ENCODE assay signal across 11 mouse cellular contexts in the genomic region with DNA sequence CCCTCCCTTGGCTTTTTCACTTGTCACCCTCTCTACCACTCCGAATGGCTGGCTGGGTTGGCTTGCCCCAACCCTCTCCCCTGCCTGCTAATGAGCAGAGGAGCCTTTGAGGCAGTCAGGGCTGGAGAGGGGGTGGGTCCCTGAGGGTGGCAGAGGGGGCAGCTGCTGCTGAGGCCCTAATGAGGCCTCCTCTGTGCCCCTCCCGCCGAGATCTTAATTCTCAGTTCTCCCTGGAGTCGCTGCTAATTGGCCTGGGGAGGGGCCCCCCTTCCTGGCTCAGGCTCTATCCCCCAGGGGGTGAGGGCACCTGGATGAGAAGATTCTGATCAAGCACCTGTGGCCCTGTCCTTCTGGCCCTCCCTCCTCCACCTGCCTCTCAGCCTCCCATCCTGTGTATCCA. TPM values are rescaled to one million over a fixed set of nuclear protein-coding genes. Genes with fewer than 3 reads are reported as not detected.
A peak's percentile ranks its signal among the peaks of the same experiment; 100 is the strongest.
DNase-seq lines count a peak whose midpoint lies in the region; ATAC-seq and TF ChIP-seq lines count a peak whose summit lies in the region.
"Had no signal": no experiment of that assay in that cellular context is flagged by ENCODE, and none has a peak within 500 bp of the region (broad histone marks: within the 10 kb centered on the region; RNA-seq: fewer than 3 reads in every experiment).

No protein-coding gene starts in this region.

- no peaks in the 10 kb centered on the region for H3K9me3 ChIP-seq in heart, embryonic 13.5 days
- no peaks in the 10 kb centered on the region for H3K9me3 ChIP-seq in ES-E14 (ENCODE audit: control insufficient read depth, insufficient read depth, low read depth, low read length)
- no peaks in the 10 kb centered on the region for H3K9me3 ChIP-seq in forebrain, embryonic 16.5 days (ENCODE audit: control insufficient read depth, low read length)
- H3K9me3 ChIP-seq in midbrain, embryonic 13.5 days = no peaks in the 10 kb centered on the region

- H3K27me3 ChIP-seq in heart, embryonic 13.5 days (replicated peaks) = peaks cover 48% of the 10 kb centered on the region
- no peaks in the 10 kb centered on the region; the same call in 1 of the 2 replicates for H3K27me3 ChIP-seq in forebrain, embryonic 16.5 days (replicated peaks; ENCODE audit: control insufficient read depth, insufficient read depth, low read length)
- H3K27me3 ChIP-seq in midbrain, embryonic 13.5 days = peaks cover 41% of the 10 kb centered on the region

- H3K9ac ChIP-seq in heart, embryonic 13.5 days = peak overlapping the region; percentile 71
- H3K9ac ChIP-seq in ES-E14 (ENCODE audit: insufficient read depth, low read depth, low read length, poor library complexity, severe bottlenecking) = no peak overlapping the region
- no peak overlapping the region for H3K9ac ChIP-seq in forebrain, embryonic 16.5 days (replicated peaks; ENCODE audit: low read depth, low read length)
- peak overlapping the region; percentile 12; the same call in 1 of the 2 replicates for H3K9ac ChIP-seq in midbrain, embryonic 13.5 days (replicated peaks)

- no peak for ATAC-seq in heart, embryonic 13.5 days (ENCODE audit: extremely low read depth, insufficient number of reproducible peaks, low FRiP score, low TSS enrichment)
- peak; percentile 36; the same call in 1 of the 2 replicates for ATAC-seq in forebrain, embryonic 16.5 days
- peak; percentile 78 for ATAC-seq in midbrain, embryonic 13.5 days

- 1% methylated on average over 4 of the region's 4 CpGs for WGBS in heart, embryonic 13.5 days
- 0% methylated on average over 4 of the region's 4 CpGs for WGBS in forebrain, embryonic 16.5 days
- WGBS in midbrain, embryonic 13.5 days = 2% methylated on average over 4 of the region's 4 CpGs

- in situ Hi-C loops in ES-E14 (cut with MboI; ENCODE audit: low sequenced_read_pairs in 2 of 2, unreplicated experiment in 2 of 2) = no loop called here

- peaks cover 55% of the 10 kb centered on the region for H3K4me1 ChIP-seq in heart, embryonic 13.5 days
- H3K4me1 ChIP-seq in ES-E14 (ENCODE audit: control insufficient read depth in 2 of 2, insufficient read depth in 2 of 2, low read length in 2 of 2, poor library complexity in 1 of 2) = peaks cover 1 to 22% of the 10 kb centered on the region in 2 experiments; a peak in 3 of 4 replicates
- peaks cover 26% of the 10 kb centered on the region for H3K4me1 ChIP-seq in forebrain, embryonic 16.5 days (replicated peaks; ENCODE audit: control insufficient read depth, insufficient read depth, low read length)
- peaks cover 47% of the 10 kb centered on the region for H3K4me1 ChIP-seq in midbrain, embryonic 13.5 days (replicated peaks)

- peak overlapping the region; percentile 72 for H3K4me2 ChIP-seq in heart, embryonic 13.5 days
- peak overlapping the region; percentile 51; the same call in 1 of the 2 replicates for H3K4me2 ChIP-seq in forebrain, embryonic 16.5 days (ENCODE audit: low read length)
- peak overlapping the region; percentile 59 for H3K4me2 ChIP-seq in midbrain, embryonic 13.5 days (replicated peaks)

- peak overlapping the region; percentile 35; the same call in 1 of the 2 replicates for H3K4me3 ChIP-seq in heart, embryonic 13.5 days
- H3K4me3 ChIP-seq in ES-E14 (ENCODE audit: insufficient read depth in 1 of 2, low read depth in 1 of 2, low read length in 2 of 2, poor library complexity in 1 of 2, severe bottlenecking in 1 of 2) = peak overlapping the region; percentile 18 to 71; a peak in 3 of 4 replicates
- H3K4me3 ChIP-seq in forebrain, embryonic 16.5 days (replicated peaks; ENCODE audit: low read length) = no peak overlapping the region
- peak overlapping the region; percentile 23 for H3K4me3 ChIP-seq in midbrain, embryonic 13.5 days (replicated peaks)
- H3K4me3 ChIP-seq: heart, adult 2 months had no signal

- intact Hi-C loops in heart, postnatal 36 days (cut with DNase I) = no loop called here
- intact Hi-C loops in gastrocnemius, postnatal 36 days (cut with DNase I) = no loop called here
- intact Hi-C loops in left cerebral cortex, postnatal 14 days (cut with DNase I) = loop anchor here (2.0 kb wide), 1 partner anchor 21 kb away; no protein-coding TSS in a partner anchor

- H3K36me3 ChIP-seq in heart, embryonic 13.5 days = peaks cover 6% of the 10 kb centered on the region; the same call in 1 of the 2 replicates
- no peaks in the 10 kb centered on the region for H3K36me3 ChIP-seq in ES-E14 (ENCODE audit: control insufficient read depth, insufficient read depth, low read length, poor library complexity, severe bottlenecking)
- no peaks in the 10 kb centered on the region for H3K36me3 ChIP-seq in forebrain, embryonic 16.5 days (ENCODE audit: control insufficient read depth, insufficient read depth)
- no peaks in the 10 kb centered on the region for H3K36me3 ChIP-seq in midbrain, embryonic 13.5 days

- DNase-seq in heart, postnatal 36 days = no peak
- no peak for DNase-seq in ES-E14 (ENCODE audit: low read depth, low spot score)
- no peak for DNase-seq in gastrocnemius, postnatal 36 days
- DNase-seq in left cerebral cortex, postnatal 14 days (ENCODE audit: low spot score in 2 of 2) = no peak
- no peak for DNase-seq in adrenal gland, postnatal 25 days
- DNase-seq: layer of hippocampus, adult 9-11 months had no signal

- no peak overlapping the region for H3K27ac ChIP-seq in heart, embryonic 13.5 days (replicated peaks)
- H3K27ac ChIP-seq in ES-E14 (ENCODE audit: insufficient read depth, low read depth, low read length, poor library complexity, severe bottlenecking) = no peak overlapping the region
- no peak overlapping the region for H3K27ac ChIP-seq in forebrain, embryonic 16.5 days (ENCODE audit: low read length)
- H3K27ac ChIP-seq in midbrain, embryonic 13.5 days = peak overlapping the region; percentile 77
- H3K27ac ChIP-seq: heart, adult 2 months had no signal

TF ChIP-seq in ES-E14, 5 proteins besides CTCF, POLR2A, EP300 and RAD21:
- TF ChIP-seq ZNF384 (IDR thresholded peaks at IDR 0.05; ENCODE audit: low read depth, low read length) = no peak
- TF ChIP-seq HCFC1 (IDR thresholded peaks at IDR 0.05; ENCODE audit: borderline replicate concordance, insufficient read depth, low read length) = no peak

RNA-seq across cellular contexts. Expression of a gene that starts 2.7 kb away (rescaled TPM):
- 4.5 and 4.9 TPM in 2 replicates for polyA plus RNA-seq in heart, embryonic 13.5 days (2015; fragmentation: Nextera tagmentation; extraction: Ambion mirVana)
- 1 to 10 TPM in 1 of 2 experiments, under 1 TPM in 1; 0.54 to 1.3 TPM for total RNA-seq in heart, postnatal 36 days (2021)
- 0.79 and 1.0 TPM in 2 replicates for total RNA-seq in ES-E14 (2012; rRNA removed)
- 1.9 and 4.5 TPM in 2 replicates for polyA plus RNA-seq in forebrain, embryonic 16.5 days (2015; fragmentation: Nextera tagmentation; extraction: Ambion mirVana)
- polyA plus RNA-seq in midbrain, embryonic 13.5 days (2015; fragmentation: Nextera tagmentation; extraction: Ambion mirVana) = 23.4 and 30.8 TPM in 2 replicates
- total RNA-seq in gastrocnemius, postnatal 36 days (2021) = under 1 TPM in 1 of 2 experiments, not detected in 1; 0.54 TPM
- total RNA-seq in left cerebral cortex, postnatal 14 days (2021) = 1 to 10 TPM; 1.2 to 1.5 TPM
- 0.70 TPM in 1 of 2 replicates, not detected in the other for total RNA-seq in adrenal gland, postnatal 25 days (2021)
- total RNA-seq: common myeloid progenitor, adult 5-6 weeks had no signal

RNA-seq across cellular contexts. Expression of a gene that starts 12.0 kb away (rescaled TPM):
- polyA plus RNA-seq in heart, embryonic 13.5 days (2015; fragmentation: Nextera tagmentation; extraction: Ambion mirVana) = 0.32 and 0.59 TPM in 2 replicates
- 1 to 10 TPM; 2.9 TPM for total RNA-seq in heart, postnatal 36 days (2021)
- 0.09 and 0.26 TPM in 2 replicates for total RNA-seq in ES-E14 (2012; rRNA removed)
- 0.15 TPM in 2 replicates for polyA plus RNA-seq in forebrain, embryonic 16.5 days (2015; fragmentation: Nextera tagmentation; extraction: Ambion mirVana)
- 0.41 and 0.54 TPM in 2 replicates for polyA plus RNA-seq in midbrain, embryonic 13.5 days (2015; fragmentation: Nextera tagmentation; extraction: Ambion mirVana)
- 1 to 10 TPM; 1.1 to 1.2 TPM for total RNA-seq in gastrocnemius, postnatal 36 days (2021)
- under 1 TPM in 1 of 2 experiments, not detected in 1; 0.11 TPM for total RNA-seq in left cerebral cortex, postnatal 14 days (2021)
- 1.5 and 1.6 TPM in 2 replicates for total RNA-seq in adrenal gland, postnatal 25 days (2021)

RNA-seq across cellular contexts. Expression of a gene that starts 19.2 kb away (rescaled TPM):
- polyA plus RNA-seq in heart, embryonic 13.5 days (2015; fragmentation: Nextera tagmentation; extraction: Ambion mirVana) = 4.6 and 4.7 TPM in 2 replicates
- 10 to 100 TPM; 11.2 to 11.7 TPM for total RNA-seq in heart, postnatal 36 days (2021)
- 4.5 and 7.0 TPM in 2 replicates for total RNA-seq in ES-E14 (2012; rRNA removed)
- polyA plus RNA-seq in forebrain, embryonic 16.5 days (2015; fragmentation: Nextera tagmentation; extraction: Ambion mirVana) = 2.1 and 2.6 TPM in 2 replicates
- 2.8 and 2.9 TPM in 2 replicates for polyA plus RNA-seq in midbrain, embryonic 13.5 days (2015; fragmentation: Nextera tagmentation; extraction: Ambion mirVana)
- total RNA-seq in gastrocnemius, postnatal 36 days (2021) = 1 to 10 TPM; 2.0 TPM
- 100 to 1,000 TPM; 130 to 141 TPM for total RNA-seq in left cerebral cortex, postnatal 14 days (2021)
- 1.8 and 2.8 TPM in 2 replicates for total RNA-seq in adrenal gland, postnatal 25 days (2021)

RNA-seq across cellular contexts. Expression of a gene that starts 29.6 kb away (rescaled TPM):
- polyA plus RNA-seq in heart, embryonic 13.5 days (2015; fragmentation: Nextera tagmentation; extraction: Ambion mirVana) = 85.5 and 101 TPM in 2 replicates
- total RNA-seq in heart, postnatal 36 days (2021) = 100 to 1,000 TPM; 182 to 193 TPM
- total RNA-seq in ES-E14 (2012; rRNA removed) = 163 and 198 TPM in 2 replicates
- 308 and 333 TPM in 2 replicates for polyA plus RNA-seq in forebrain, embryonic 16.5 days (2015; fragmentation: Nextera tagmentation; extraction: Ambion mirVana)
- 297 and 325 TPM in 2 replicates for polyA plus RNA-seq in midbrain, embryonic 13.5 days (2015; fragmentation: Nextera tagmentation; extraction: Ambion mirVana)
- 100 to 1,000 TPM; 297 to 327 TPM for total RNA-seq in gastrocnemius, postnatal 36 days (2021)
- 1,000 to 10,000 TPM; 2,088 to 2,136 TPM for total RNA-seq in left cerebral cortex, postnatal 14 days (2021)
- 242 and 255 TPM in 2 replicates for total RNA-seq in adrenal gland, postnatal 25 days (2021)

RNA-seq across cellular contexts. Expression of a gene that starts 50.2 kb away (rescaled TPM):
- 4.0 and 4.1 TPM in 2 replicates for polyA plus RNA-seq in heart, embryonic 13.5 days (2015; fragmentation: Nextera tagmentation; extraction: Ambion mirVana)
- 1 to 10 TPM; 3.4 to 3.9 TPM for total RNA-seq in heart, postnatal 36 days (2021)
- 0.71 and 0.85 TPM in 2 replicates for total RNA-seq in ES-E14 (2012; rRNA removed)
- polyA plus RNA-seq in forebrain, embryonic 16.5 days (2015; fragmentation: Nextera tagmentation; extraction: Ambion mirVana) = 85.3 and 118 TPM in 2 replicates
- 119 and 120 TPM in 2 replicates for polyA plus RNA-seq in midbrain, embryonic 13.5 days (2015; fragmentation: Nextera tagmentation; extraction: Ambion mirVana)
- total RNA-seq in gastrocnemius, postnatal 36 days (2021) = 1 to 10 TPM; 1.5 to 2.2 TPM
- total RNA-seq in left cerebral cortex, postnatal 14 days (2021) = 100 to 1,000 TPM; 215 to 249 TPM
- 26.9 and 36.1 TPM in 2 replicates for total RNA-seq in adrenal gland, postnatal 25 days (2021)
- total RNA-seq: common myeloid progenitor, adult 5-6 weeks had no signal

Comparison
In these comparisons a context has a peak if more than half of its experiments do, and no peak if none do; other contexts are left out.
1. H3K9ac ChIP-seq: peak in heart, embryonic 13.5 days (single experiment) and midbrain, embryonic 13.5 days (single experiment); none in ES-E14 (single experiment) and forebrain, embryonic 16.5 days (single experiment).
2. RNA of a gene that starts 19.2 kb away (total RNA-seq): 130 to 141 TPM in left cerebral cortex, postnatal 14 days; 11.2 to 11.7 TPM in heart, postnatal 36 days, 4.5 to 7.0 TPM in ES-E14, 1.8 to 2.8 TPM in adrenal gland, postnatal 25 days and 2.0 TPM in gastrocnemius, postnatal 36 days; every median in the first group is over 10 times any median in the second.
3. Peak in every context shown above with its lines, with median percentiles within 50 percentile points of each other: H3K4me2 ChIP-seq.